26 mouse cellular contexts compared by ENCODE assay signal in genomic region chr6:39785944-39786343, GRCm38 (mm10).
"Had no signal": no experiment of that assay in that cellular context is flagged by ENCODE, and none has a peak within 500 bp of the region (broad histone marks: within the 10 kb centered on the region; RNA-seq: fewer than 3 reads in every experiment).

No protein-coding gene starts in this region.

- H3K9me3 ChIP-seq: heart, embryonic 10.5 days; heart, embryonic 12.5 days; hindbrain, embryonic 13.5 days; hindbrain, embryonic 15.5 days; kidney, embryonic 15.5 days; limb, embryonic 10.5 days; limb, embryonic 12.5 days; liver, embryonic 13.5 days; liver, embryonic 15.5 days had no signal

- ATAC-seq: hindbrain, postnatal 0 days; intestine, embryonic 16.5 days had no signal

- H3K4me2 ChIP-seq: heart, embryonic 12.5 days; hindbrain, embryonic 13.5 days; hindbrain, embryonic 15.5 days; kidney, embryonic 15.5 days; limb, embryonic 12.5 days; liver, embryonic 11.5 days; liver, embryonic 13.5 days; liver, embryonic 15.5 days had no signal

- H3K27ac ChIP-seq: heart, embryonic 10.5 days; hindbrain, embryonic 13.5 days; hindbrain, embryonic 15.5 days; hindbrain, postnatal 0 days; kidney, embryonic 15.5 days; kidney, postnatal 0 days; layer of hippocampus, adult 2 months; left cerebral cortex, adult 2 months; limb, embryonic 10.5 days; limb, embryonic 12.5 days; liver, embryonic 13.5 days; liver, embryonic 15.5 days had no signal

- H3K9ac ChIP-seq: heart, embryonic 12.5 days; hindbrain, embryonic 13.5 days; hindbrain, embryonic 15.5 days; kidney, embryonic 15.5 days; limb, embryonic 12.5 days; liver, embryonic 13.5 days; liver, embryonic 15.5 days had no signal

- H3K36me3 ChIP-seq: heart, embryonic 10.5 days; heart, embryonic 12.5 days; hindbrain, embryonic 13.5 days; hindbrain, embryonic 15.5 days; kidney, embryonic 15.5 days; limb, embryonic 10.5 days; limb, embryonic 12.5 days; liver, embryonic 13.5 days; liver, embryonic 15.5 days had no signal

- H3K27me3 ChIP-seq: heart, embryonic 12.5 days; hindbrain, embryonic 13.5 days; hindbrain, embryonic 15.5 days; kidney, embryonic 15.5 days; limb, embryonic 12.5 days; liver, embryonic 13.5 days had no signal

- H3K4me3 ChIP-seq: heart, embryonic 10.5 days; heart, embryonic 12.5 days; hindbrain, embryonic 13.5 days; hindbrain, embryonic 15.5 days; kidney, embryonic 15.5 days; layer of hippocampus, adult 2 months; left cerebral cortex, adult 2 months; limb, embryonic 10.5 days; limb, embryonic 12.5 days; liver, embryonic 13.5 days; liver, embryonic 15.5 days had no signal

- DNase-seq: gastrocnemius, postnatal 14 days; gastrocnemius, postnatal 36 days; heart, adult 18-20 months; heart, postnatal 10 days; heart, postnatal 36 days; kidney, adult 11 months; kidney, adult 2 months; kidney, adult 9 months; kidney, postnatal 25 days; kidney, postnatal 4 days; liver; liver, embryonic 13.5 days had no signal
